Mouse (Mus musculus) MEL (cell line): Measurements from ENCODE around the gene Gpr180. TPM values are rescaled to one million over a fixed set of nuclear protein-coding genes. Genes with fewer than 3 reads are reported as not detected.

Experiments used
- DNase-seq: peaks from one replicate; pipeline ENCODE4 v3.0.0; 2011; ENCODE audit warnings: low read depth, low spot score
- H3K27ac ChIP-seq: 2 replicates; pipeline ENCODE4 v1.5.1; 2012; ENCODE audit warnings: low read depth, mild to moderate bottlenecking, control low read depth, low read length, moderate library complexity; ENCODE audit not compliant: control insufficient read depth
- H3K27me3 ChIP-seq, 2 experiments: fragments of 150-350 bp in 1 of 2; sonication (generic) in 1 of 2; 2 replicates each; pipeline ENCODE4 v1.6.1; 2012; ENCODE audit warnings: low read length in 2 of 2, mild to moderate bottlenecking in 2 of 2, improper control_type of control experiment in 1 of 2, moderate library complexity in 1 of 2; ENCODE audit not compliant: insufficient read depth in 2 of 2, control insufficient read depth in 1 of 2
- H3K36me3 ChIP-seq, 2 experiments: 2 replicates each; pipeline ENCODE4 v1.6.1; 2012 to 2014; ENCODE audit warnings: low read length in 2 of 2, improper control_type of control experiment in 1 of 2, inconsistent platforms in 1 of 2, mild to moderate bottlenecking in 1 of 2; ENCODE audit not compliant: insufficient read depth in 2 of 2, control insufficient read depth in 1 of 2
- H3K4me1 ChIP-seq, 2 experiments: fragments of 150-350 bp in 1 of 2; sonication (generic) in 1 of 2; 2 replicates each; pipeline ENCODE4 v1.6.1; 2012; ENCODE audit warnings: low read length in 2 of 2, improper control_type of control experiment in 1 of 2, mild to moderate bottlenecking in 1 of 2; ENCODE audit not compliant: insufficient read depth in 2 of 2, control insufficient read depth in 1 of 2
- H3K4me3 ChIP-seq, 2 experiments: fragments of 150-350 bp in 1 of 2; sonication (generic) in 1 of 2; 2 replicates each; pipeline ENCODE4 v1.5.1; 2012; ENCODE audit warnings: low read depth in 2 of 2, low read length in 2 of 2, mild to moderate bottlenecking in 2 of 2, moderate library complexity in 2 of 2, control low read depth in 1 of 2, improper control_type of control experiment in 1 of 2; ENCODE audit not compliant: control insufficient read depth in 1 of 2, insufficient read depth in 1 of 2
- H3K79me2 ChIP-seq: 2 replicates; pipeline ENCODE4 v1.6.1; 2012; ENCODE audit warnings: mild to moderate bottlenecking, low read length, moderate library complexity; ENCODE audit not compliant: control insufficient read depth, poor library complexity, insufficient read depth
- H3K9ac ChIP-seq: 2 replicates; pipeline ENCODE4 v1.6.1; 2012; ENCODE audit warnings: low read depth, mild to moderate bottlenecking, control low read depth, low read length, moderate library complexity; ENCODE audit not compliant: control insufficient read depth, poor library complexity, severe bottlenecking
- H3K9me3 ChIP-seq: fragments of 150-350 bp; sonication (generic); replicated peaks from 2 replicates; pipeline ENCODE4 v1.6.1; 2012; ENCODE audit warnings: mild to moderate bottlenecking, low read length, improper control_type of control experiment, moderate library complexity; ENCODE audit not compliant: insufficient read depth
- CHD2 ChIP-seq: IDR thresholded peaks from 2 replicates; pipeline ENCODE4 v1.6.1; 2011; ENCODE audit warnings: low read length, improper control_type of control experiment
- EP300 ChIP-seq, 2 experiments: IDR thresholded peaks; 2 replicates each; pipeline ENCODE4 v1.6.1; 2011; ENCODE audit warnings: improper control_type of control experiment in 2 of 2, low read length in 2 of 2, low read depth in 1 of 2, mild to moderate bottlenecking in 1 of 2
- GATA1 ChIP-seq: IDR thresholded peaks from 2 replicates; pipeline ENCODE4 v1.6.1; 2011; ENCODE audit warnings: low read depth, low read length, improper control_type of control experiment
- JUND ChIP-seq: IDR thresholded peaks from 2 replicates; pipeline ENCODE4 v1.6.1; 2011; ENCODE audit warnings: low read depth, mild to moderate bottlenecking, improper control_type of control experiment, low read length
- KAT2A ChIP-seq: conservative IDR thresholded peaks from 2 replicates; pipeline ENCODE4 v1.6.1; 2012; ENCODE audit warnings: low read depth, low read length, improper control_type of control experiment, inconsistent platforms
- MAX ChIP-seq: IDR thresholded peaks from 2 replicates; pipeline ENCODE4 v1.6.1; 2011; ENCODE audit warnings: low read length, improper control_type of control experiment
- MAZ ChIP-seq: IDR thresholded peaks from 2 replicates; pipeline ENCODE4 v1.6.1; 2012; ENCODE audit warnings: low read depth, mild to moderate bottlenecking, inconsistent platforms, low read length, improper control_type of control experiment
- MEF2A ChIP-seq: IDR thresholded peaks from 2 replicates; pipeline ENCODE4 v1.6.1; 2014; ENCODE audit warnings: low read depth, mild to moderate bottlenecking, inconsistent platforms, low read length, improper control_type of control experiment; ENCODE audit not compliant: poor library complexity, insufficient replicate concordance, severe bottlenecking; ENCODE audit errors: extremely low read depth
- MXI1 ChIP-seq: IDR thresholded peaks from 2 replicates; pipeline ENCODE4 v1.6.1; 2011; ENCODE audit warnings: mild to moderate bottlenecking, low read depth, low read length, improper control_type of control experiment
- MYB ChIP-seq: IDR thresholded peaks from 2 replicates; pipeline ENCODE4 v1.6.1; 2011; ENCODE audit warnings: mild to moderate bottlenecking, low read depth, low read length, improper control_type of control experiment
- SMC3 ChIP-seq: IDR thresholded peaks from 2 replicates; pipeline ENCODE4 v1.6.1; 2011; ENCODE audit warnings: low read depth, low read length, improper control_type of control experiment
- TBP ChIP-seq: IDR thresholded peaks from 2 replicates; pipeline ENCODE4 v1.8.0; 2011; ENCODE audit warnings: low read depth, low read length, improper control_type of control experiment
- TCF12 ChIP-seq: IDR thresholded peaks from 2 replicates; pipeline ENCODE4 v1.6.1; 2014; ENCODE audit warnings: low read depth, mild to moderate bottlenecking, inconsistent platforms, low read length, improper control_type of control experiment, moderate library complexity
- UBTF ChIP-seq: IDR thresholded peaks from 2 replicates; pipeline ENCODE4 v1.6.1; 2012; ENCODE audit warnings: low read depth, mild to moderate bottlenecking, inconsistent platforms, low read length, improper control_type of control experiment, moderate library complexity, borderline replicate concordance; ENCODE audit not compliant: insufficient read depth
- USF1 ChIP-seq: IDR thresholded peaks from 2 replicates; pipeline ENCODE4 v1.6.1; 2014; ENCODE audit warnings: low read depth, mild to moderate bottlenecking, inconsistent platforms, low read length, improper control_type of control experiment, moderate library complexity
- USF2 ChIP-seq, 2 experiments: IDR thresholded peaks; 2 replicates each; pipeline ENCODE4 v1.6.1; 2011 to 2012; ENCODE audit warnings: improper control_type of control experiment in 2 of 2, low read length in 2 of 2, borderline replicate concordance in 1 of 2, inconsistent platforms in 1 of 2, low read depth in 1 of 2, mild to moderate bottlenecking in 1 of 2; ENCODE audit not compliant: insufficient read depth in 1 of 2
- ZC3H11A ChIP-seq: IDR thresholded peaks from 2 replicates; pipeline ENCODE4 v1.6.1; 2012; ENCODE audit warnings: low read depth, mild to moderate bottlenecking, inconsistent platforms, low read length, improper control_type of control experiment
- ZNF384 ChIP-seq: IDR thresholded peaks from 2 replicates; pipeline ENCODE4 v1.6.1; 2012; ENCODE audit warnings: low read depth, mild to moderate bottlenecking, inconsistent platforms, low read length, improper control_type of control experiment
- polyA plus RNA-seq, 2 experiments: library from polyadenylated mRNA; stranded (reverse) in 1 of 2; unstranded in 1 of 2; fragments of >175 nt in 1 of 2; fragments of >200 nt in 1 of 2; gene quantifications; 2 replicates each; pipeline versions ENCODE4 v1.2.1 to v1.2.4; 2012; ENCODE audit warnings: low replicate concordance in 2 of 2, low read depth in 1 of 2; ENCODE audit not compliant: insufficient read length in 2 of 2, insufficient read depth in 1 of 2, missing spikeins in 1 of 2
- total RNA-seq: library from RNA; depleted of rRNA; stranded (reverse); fragments of 300-350 nt; gene quantifications from 2 replicates; pipeline ENCODE4 v1.2.3, GENCODE M21; 2012

Gpr180 gene
- total and polyA plus RNA-seq, 3 experiments, result 12.6 to 14.8 TPM; not detected in 1

- TF ChIP-seq ZC3H11A (no peak), MAZ (peak; percentile 57; the same call in 1 of the 2 replicates), MEF2A (no peak), USF1 (no peak), USF2 (IDR thresholded peaks at IDR 0.05; ENCODE audit: borderline replicate concordance in 1 of 2, insufficient read depth in 1 of 2, low read depth in 1 of 2, low read length in 2 of 2) (no peak), MYB (no peak), KAT2A (peak; percentile 75), TCF12 (peak; percentile 75), CHD2 (no peak)
These were observed 4.3 kb upstream of the Gpr180 start, which contains the start of gene Tgds (continued) for GRCm38 (mm10) chr14:118132642-118132977.

- Histone ChIP-seq H3K27ac (no peak overlapping the region), H3K36me3 (peaks cover 0 to 8% of the 10 kb centered on the region in 2 experiments; a peak in 2 of 4 replicates), H3K27me3 (no peaks in the 10 kb centered on the region), H3K9me3 (no peaks in the 10 kb centered on the region), H3K4me3 (peak overlapping the region; percentile 81 to 86), H3K79me2 (peaks cover 3% of the 10 kb centered on the region; the same call in 1 of the 2 replicates), H3K9ac (peak overlapping the region; percentile 93), H3K4me1 (peaks cover 0 to 6% of the 10 kb centered on the region in 2 experiments; a peak in 1 of 4 replicates)
- DNase-seq, result peak; percentile 46
- TF ChIP-seq USF1, result no peak
- no peak for TF ChIP-seq CHD2
- TF ChIP-seq GATA1, result no peak
- no peak for TF ChIP-seq MAX
- no peak for TF ChIP-seq JUND
- TF ChIP-seq MXI1, result no peak
- TF ChIP-seq TBP, result no peak
- TF ChIP-seq SMC3, result no peak
These were observed 529 bp downstream of the Gpr180 start for GRCm38 (mm10) chr14:118137487-118137886.

- peaks cover 0 to 4% of the 10 kb centered on the region in 2 experiments; a peak in 2 of 4 replicates for H3K36me3 ChIP-seq
- no peaks in the 10 kb centered on the region for H3K9me3 ChIP-seq
- H3K27me3 ChIP-seq, result no peaks in the 10 kb centered on the region
- no peak for TF ChIP-seq UBTF
- no peak for TF ChIP-seq ZNF384
- TF ChIP-seq ZC3H11A, result no peak
- no peak for TF ChIP-seq EP300 (IDR thresholded peaks at IDR 0.05; ENCODE audit: low read depth in 1 of 2, low read length in 2 of 2)
- DNase-seq, result no peak
- H3K4me1 ChIP-seq, result peaks cover 0 to 6% of the 10 kb centered on the region in 2 experiments; a peak in 1 of 4 replicates
- H3K4me3 ChIP-seq, result no peak overlapping the region
- peaks cover 2% of the 10 kb centered on the region; the same call in 1 of the 2 replicates for H3K79me2 ChIP-seq
- H3K9ac ChIP-seq, result no peak overlapping the region
- no peak overlapping the region for H3K27ac ChIP-seq
These were observed 5.3 kb downstream of the Gpr180 start for GRCm38 (mm10) chr14:118142283-118142682.
